Mouse (Mus musculus) thymus, adult 2 months (tissue): ENCODE data around the gene Daw1. TPM values are rescaled to one million over a fixed set of nuclear protein-coding genes. Genes with fewer than 3 reads are reported as not detected.

Experiments used
- DNase-seq: peaks from one replicate; pipeline ENCODE4 v3.0.0; 2021
- H3K27ac ChIP-seq: fragments of 200-500 bp; 2 replicates; pipeline ENCODE4 v1.5.1; 2012; ENCODE audit warnings: low read length, control low read depth; ENCODE audit not compliant: control insufficient read depth, insufficient read depth
- H3K27me3 ChIP-seq: fragments of 200-500 bp; 2 replicates; pipeline ENCODE4 v1.6.1; 2012; ENCODE audit warnings: mild to moderate bottlenecking, low read length, moderate library complexity, mixed read lengths; ENCODE audit not compliant: control insufficient read depth, insufficient read depth
- H3K36me3 ChIP-seq: fragments of 200-500 bp; 2 replicates; pipeline ENCODE4 v1.6.1; 2012; ENCODE audit warnings: mild to moderate bottlenecking, low read length, moderate library complexity; ENCODE audit not compliant: control insufficient read depth, insufficient read depth
- H3K4me1 ChIP-seq: fragments of 200-500 bp; replicated peaks from 2 replicates; pipeline ENCODE4 v1.6.1; 2012; ENCODE audit warnings: low read length; ENCODE audit not compliant: control insufficient read depth, insufficient read depth
- H3K4me3 ChIP-seq: fragments of 200-500 bp; 2 replicates; pipeline ENCODE4 v1.5.1; 2012; ENCODE audit warnings: mild to moderate bottlenecking, low read length, control low read depth, moderate library complexity; ENCODE audit not compliant: control insufficient read depth, insufficient read depth
- CTCF ChIP-seq: fragments of 200-500 bp; IDR thresholded peaks from 2 replicates; pipeline ENCODE4 v1.5.1; 2012; ENCODE audit warnings: mild to moderate bottlenecking, control low read depth, low read length, moderate library complexity, borderline replicate concordance; ENCODE audit not compliant: control insufficient read depth, poor library complexity, insufficient read depth; ENCODE audit errors: extremely low read depth
- POLR2A ChIP-seq: fragments of 200-500 bp; IDR thresholded peaks from 2 replicates; pipeline ENCODE4 v1.6.1; 2012; ENCODE audit warnings: mild to moderate bottlenecking, low read length, control low read depth, moderate library complexity; ENCODE audit not compliant: control insufficient read depth, poor library complexity, insufficient read depth; ENCODE audit errors: extremely low read depth
- WGBS: fragments of 180-500 bp; shearing (Covaris S2); methylation state at CpG from one replicate; pipeline ENCODE4 v1.1.7; 2018; 5-methylcytosine and 5-hydroxymethylcytosine counted together
- polyA plus RNA-seq: library from polyadenylated mRNA; depleted of rRNA; stranded (reverse); fragments of >200 nt; gene quantifications from 2 replicates; pipeline ENCODE4 v1.2.3, GENCODE M21; 2012; rRNA removed

Daw1 gene
- polyA plus RNA-seq: not detected in 2 replicates

GRCm38 (mm10) chr1:83159603-83160002 lies at the start of gene Daw1:
Gene Daw1 (plus strand): TSS chr1:83159752.
- H3K27ac ChIP-seq: no peak within 1 kb of the TSS
- WGBS: 4% methylated on average over 16 of the region's 16 CpGs
- no peaks in the 10 kb centered on the region for H3K36me3 ChIP-seq
- H3K4me1 ChIP-seq: no peaks in the 10 kb centered on the region
- no peak for DNase-seq
- no peaks in the 10 kb centered on the region for H3K27me3 ChIP-seq
- H3K4me3 ChIP-seq: no peak within 1 kb of the TSS
- TF ChIP-seq CTCF: no peak
- TF ChIP-seq POLR2A: no peak

GRCm38 (mm10) chr1:83110992-83111391 lies 48.6 kb upstream of the Daw1 start:
- DNase-seq: no peak
- no peaks in the 10 kb centered on the region for H3K27me3 ChIP-seq
- H3K4me1 ChIP-seq: no peaks in the 10 kb centered on the region
- H3K36me3 ChIP-seq: no peaks in the 10 kb centered on the region
- TF ChIP-seq CTCF (no peak), POLR2A (no peak)
- no peak overlapping the region for H3K27ac ChIP-seq
- no peak overlapping the region for H3K4me3 ChIP-seq

GRCm38 (mm10) chr1:83111726-83112125 lies 47.8 kb upstream of the Daw1 start:
- WGBS: 54% methylated on average over 5 of the region's 5 CpGs
- Histone ChIP-seq H3K4me1 (no peaks in the 10 kb centered on the region), H3K4me3 (no peak overlapping the region), H3K27me3 (no peaks in the 10 kb centered on the region), H3K36me3 (no peaks in the 10 kb centered on the region), H3K27ac (no peak overlapping the region)
- no peak for DNase-seq
- TF ChIP-seq POLR2A (no peak), CTCF (no peak)

- no peaks in the 10 kb centered on the region for H3K36me3 ChIP-seq
- TF ChIP-seq CTCF (no peak), POLR2A (no peak)
- no peaks in the 10 kb centered on the region for H3K4me1 ChIP-seq
- no peaks in the 10 kb centered on the region for H3K27me3 ChIP-seq
- H3K27ac ChIP-seq: no peak within 1 kb of the TSS
- WGBS: 45% methylated on average over 8 of the region's 8 CpGs
- no peak within 1 kb of the TSS for H3K4me3 ChIP-seq
- no peak for DNase-seq
Measured at GRCm38 (mm10) chr1:83116447-83117137, 43.0 kb upstream of the Daw1 start, which contains the start of gene Ccl20. Gene Ccl20 (plus strand): TSS chr1:83116766.

GRCm38 (mm10) chr1:83117217-83117616 lies 42.3 kb upstream of the Daw1 start:
- no peak for DNase-seq
- H3K27me3 ChIP-seq: no peaks in the 10 kb centered on the region
- H3K36me3 ChIP-seq: no peaks in the 10 kb centered on the region
- no peaks in the 10 kb centered on the region for H3K4me1 ChIP-seq
- H3K4me3 ChIP-seq: no peak overlapping the region
- WGBS: 96% methylated on average over 3 of the region's 3 CpGs
- TF ChIP-seq CTCF: no peak
- no peak overlapping the region for H3K27ac ChIP-seq

GRCm38 (mm10) chr1:83117661-83118060 lies 41.9 kb upstream of the Daw1 start:
- Histone ChIP-seq H3K27ac (no peak overlapping the region), H3K36me3 (no peaks in the 10 kb centered on the region), H3K4me1 (no peaks in the 10 kb centered on the region), H3K27me3 (no peaks in the 10 kb centered on the region), H3K4me3 (no peak overlapping the region)
- TF ChIP-seq POLR2A (no peak), CTCF (no peak)
- DNase-seq: no peak
- WGBS: 94% methylated on average over 7 of the region's 7 CpGs

GRCm38 (mm10) chr1:83119903-83120302 lies 39.6 kb upstream of the Daw1 start:
- no peak overlapping the region for H3K27ac ChIP-seq

More at GRCm38 (mm10) chr1:83119903-83120302, 39.6 kb upstream of the Daw1 start:
- Histone ChIP-seq H3K36me3 (no peaks in the 10 kb centered on the region), H3K27me3 (no peaks in the 10 kb centered on the region), H3K4me3 (no peak overlapping the region), H3K4me1 (no peaks in the 10 kb centered on the region)
- no peak for TF ChIP-seq CTCF
- TF ChIP-seq POLR2A: no peak
- DNase-seq: no peak
